Mouse (Mus musculus) heart, adult 2 months (tissue): ENCODE measurements around the gene Aprt.

Experiments
- EP300 ChIP-seq: fragments of 200-500 bp; IDR thresholded peaks from 2 replicates; pipeline ENCODE4 v1.6.1; 2011; ENCODE audit warnings: low read depth, low read length, control low read depth; ENCODE audit not compliant: insufficient read depth
- POLR2A ChIP-seq: fragments of 200-500 bp; IDR thresholded peaks from 2 replicates; pipeline ENCODE4 v1.6.1; 2011; ENCODE audit warnings: mild to moderate bottlenecking, low read depth, low read length, control low read depth; ENCODE audit not compliant: insufficient read depth

DNA sequence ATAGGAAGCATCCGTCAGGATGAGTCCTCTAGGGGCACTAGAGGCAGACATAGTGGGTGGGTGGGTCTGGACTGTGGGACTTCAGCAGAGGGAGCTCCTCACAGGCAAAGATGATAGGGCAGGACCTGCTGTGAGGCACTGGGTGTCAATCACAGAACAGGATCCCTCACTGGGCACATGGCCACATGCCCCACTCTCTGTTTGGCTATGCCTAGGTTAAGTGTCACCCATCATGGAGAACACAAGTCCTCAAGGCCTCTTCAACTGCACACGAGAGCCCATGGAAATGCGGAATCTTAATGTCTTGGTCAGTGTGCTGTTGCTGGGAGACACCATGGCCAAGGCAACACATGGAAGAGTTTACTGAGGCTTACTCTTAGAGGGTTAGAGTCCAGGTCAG lies 48.8 kb downstream of the Aprt start:
- no peak for TF ChIP-seq POLR2A
- no peak for TF ChIP-seq EP300
